Mouse (Mus musculus) stomach, postnatal 0 days (tissue): Measurements from ENCODE around the gene Disc1.

ENCODE experiments used
- CTCF ChIP-seq: IDR thresholded peaks from 2 replicates; pipeline ENCODE4 v1.5.1; 2016; ENCODE audit warnings: antibody characterized with exemption, low read depth, mild to moderate bottlenecking, moderate library complexity
- EP300 ChIP-seq: optimal IDR thresholded peaks from 2 replicates; pipeline ENCODE3; 2016; ENCODE audit warnings: antibody characterized with exemption

DNA sequence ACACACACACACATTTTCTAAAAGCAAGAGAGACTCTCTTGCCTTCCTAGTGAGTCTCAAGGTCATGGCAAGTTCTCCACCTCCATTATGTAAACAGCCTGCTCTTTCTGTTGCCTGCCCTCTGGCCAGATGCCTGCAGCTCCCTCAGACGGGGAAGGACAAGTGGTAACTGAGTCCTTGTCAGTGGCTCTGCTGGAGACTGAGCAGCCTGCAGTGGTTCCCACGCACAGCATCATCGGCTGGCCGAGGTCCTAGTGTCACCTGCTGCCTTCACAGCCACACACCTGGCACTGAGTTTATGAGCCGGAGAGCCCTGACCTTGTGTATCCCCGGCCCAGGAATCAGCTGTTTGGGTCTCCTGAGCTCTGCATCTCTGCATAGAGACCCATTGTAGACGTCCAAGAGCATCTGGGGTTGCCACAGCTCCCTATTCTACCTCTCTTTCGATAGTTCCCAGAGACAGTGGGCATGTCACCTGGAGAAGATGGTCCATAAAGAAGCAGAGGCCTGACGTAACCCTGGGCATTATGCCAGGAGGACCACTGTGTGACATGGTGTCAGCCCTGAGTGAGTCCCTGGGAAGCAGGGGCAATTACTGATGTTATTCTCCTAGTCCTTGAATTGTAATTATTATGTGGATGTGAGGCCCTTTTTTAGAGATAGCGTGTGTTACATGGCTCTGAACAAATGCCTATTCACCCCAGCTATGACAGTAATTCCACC, 169.2 kb downstream of the Disc1 start:
- TF ChIP-seq CTCF: no peak
- no peak for TF ChIP-seq EP300
